Mouse (Mus musculus) 416B (cell line): ENCODE measurements around the gene Trim44.

ENCODE experiments used
- DNase-seq: peaks from one replicate; pipeline ENCODE4 v3.0.0; 2011; ENCODE audit warnings: low read depth

Trim44 gene

DNA sequence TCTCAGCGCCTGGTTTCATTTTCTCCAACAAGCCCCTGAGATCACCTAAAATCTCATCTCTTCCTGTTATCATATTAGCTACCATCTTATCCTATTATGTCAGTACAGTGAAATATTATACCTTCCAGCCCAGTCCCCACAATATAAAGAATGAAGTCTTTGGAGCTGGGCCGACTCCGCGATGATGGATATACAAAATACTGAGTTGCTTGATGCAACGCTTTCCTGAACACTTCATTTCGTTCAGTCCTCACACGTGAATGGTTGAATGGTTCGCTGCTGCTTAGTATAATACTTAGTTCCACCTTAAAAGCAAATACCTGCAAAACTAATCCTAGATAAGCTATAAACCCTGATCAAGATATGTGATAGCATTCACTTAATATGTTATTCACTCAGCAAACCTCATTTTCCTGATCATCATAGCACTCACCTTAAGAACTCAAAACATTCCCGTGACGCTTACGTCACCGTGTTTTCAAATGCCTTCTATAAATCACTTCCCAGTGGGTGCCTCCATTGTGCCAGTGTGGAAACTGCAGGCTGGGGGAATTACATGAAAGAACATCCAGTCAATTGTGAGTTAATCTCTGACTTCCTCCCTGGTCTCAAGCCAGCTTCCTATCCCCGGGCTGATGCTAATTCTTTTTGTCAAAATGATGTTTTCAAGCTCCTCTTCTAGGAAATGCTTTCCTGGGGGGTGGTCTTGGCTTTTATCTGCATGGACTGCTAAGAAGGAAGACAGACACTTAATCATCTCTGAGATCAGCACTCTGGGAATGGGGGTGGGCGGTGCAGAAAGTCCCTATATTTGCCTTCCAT is at the start of gene Trim44:
Gene Trim44 (minus strand): TSS at position 466 of the 822 bp plus-strand sequence.
- no peak for DNase-seq

DNA sequence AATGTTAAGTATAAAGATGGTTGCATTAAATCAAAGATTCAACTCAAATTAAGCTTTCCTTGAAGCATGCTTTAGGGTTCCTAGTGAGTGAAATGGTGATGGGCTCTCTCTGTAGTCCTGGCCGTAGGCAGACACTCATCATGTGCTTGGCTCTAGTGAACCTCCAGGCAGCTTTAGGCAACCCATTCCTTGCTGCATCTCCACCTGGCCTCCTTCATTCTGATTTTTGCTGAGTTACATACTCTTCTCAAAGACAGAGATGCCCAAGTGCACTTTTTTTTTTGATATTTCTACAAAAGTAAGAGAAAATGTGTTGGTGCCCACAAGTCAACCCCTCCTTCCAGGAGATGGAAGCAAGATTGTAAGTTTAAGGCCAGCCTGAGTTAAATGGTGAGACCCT is 47.5 kb upstream of the Trim44 start:
- DNase-seq = no peak

- DNase-seq = peak; percentile 48
These were observed 45.8 kb upstream of the Trim44 start for GRCm38 (mm10) chr2:102453447-102453846.

DNA sequence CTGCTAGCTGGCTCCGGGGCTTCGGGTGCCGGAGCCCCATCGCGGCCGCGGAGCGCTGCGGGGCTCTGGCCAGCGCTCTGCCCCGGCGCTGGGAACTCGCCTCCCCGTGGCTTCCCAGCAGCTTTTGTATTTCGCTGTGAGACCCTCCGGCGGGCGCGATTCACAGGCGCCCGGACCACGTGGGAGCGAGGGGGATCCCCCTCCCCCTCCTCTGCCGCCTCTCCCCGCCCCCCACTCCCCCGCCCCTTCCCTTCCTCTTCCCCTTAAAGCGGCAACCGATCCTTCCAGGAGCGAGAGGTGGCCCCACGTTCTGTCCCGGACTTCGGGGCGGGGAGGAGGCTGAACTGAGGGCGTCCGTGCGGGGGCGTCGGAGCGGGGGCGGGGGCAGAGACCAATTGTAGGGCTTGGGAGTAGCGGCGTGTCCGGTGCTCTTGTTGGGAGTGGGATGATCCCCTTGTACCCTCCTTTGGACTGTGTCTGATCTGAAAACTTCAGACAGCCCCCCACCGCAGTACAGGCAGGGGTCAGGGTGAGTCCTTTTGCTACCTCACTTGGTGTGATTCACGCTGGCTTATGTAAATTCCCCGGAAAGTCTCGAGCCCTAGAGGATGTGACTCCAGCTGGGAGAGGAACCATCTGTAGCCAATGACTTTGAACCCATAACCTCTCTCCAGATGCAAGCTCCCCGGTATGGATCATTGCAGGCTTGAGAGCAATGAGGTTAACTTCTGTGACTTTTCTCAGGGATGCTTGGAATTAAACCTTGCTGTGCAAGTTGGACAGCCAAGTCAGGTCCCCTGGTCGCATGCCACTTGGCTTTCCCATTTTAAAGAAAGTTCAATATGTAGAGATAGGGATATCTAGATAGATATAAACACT is 44.3 kb upstream of the Trim44 start, which contains the start of gene Fjx1:
Gene Fjx1 (minus strand): TSS at position 829 of the 879 bp plus-strand sequence.
- no peak for DNase-seq

DNA sequence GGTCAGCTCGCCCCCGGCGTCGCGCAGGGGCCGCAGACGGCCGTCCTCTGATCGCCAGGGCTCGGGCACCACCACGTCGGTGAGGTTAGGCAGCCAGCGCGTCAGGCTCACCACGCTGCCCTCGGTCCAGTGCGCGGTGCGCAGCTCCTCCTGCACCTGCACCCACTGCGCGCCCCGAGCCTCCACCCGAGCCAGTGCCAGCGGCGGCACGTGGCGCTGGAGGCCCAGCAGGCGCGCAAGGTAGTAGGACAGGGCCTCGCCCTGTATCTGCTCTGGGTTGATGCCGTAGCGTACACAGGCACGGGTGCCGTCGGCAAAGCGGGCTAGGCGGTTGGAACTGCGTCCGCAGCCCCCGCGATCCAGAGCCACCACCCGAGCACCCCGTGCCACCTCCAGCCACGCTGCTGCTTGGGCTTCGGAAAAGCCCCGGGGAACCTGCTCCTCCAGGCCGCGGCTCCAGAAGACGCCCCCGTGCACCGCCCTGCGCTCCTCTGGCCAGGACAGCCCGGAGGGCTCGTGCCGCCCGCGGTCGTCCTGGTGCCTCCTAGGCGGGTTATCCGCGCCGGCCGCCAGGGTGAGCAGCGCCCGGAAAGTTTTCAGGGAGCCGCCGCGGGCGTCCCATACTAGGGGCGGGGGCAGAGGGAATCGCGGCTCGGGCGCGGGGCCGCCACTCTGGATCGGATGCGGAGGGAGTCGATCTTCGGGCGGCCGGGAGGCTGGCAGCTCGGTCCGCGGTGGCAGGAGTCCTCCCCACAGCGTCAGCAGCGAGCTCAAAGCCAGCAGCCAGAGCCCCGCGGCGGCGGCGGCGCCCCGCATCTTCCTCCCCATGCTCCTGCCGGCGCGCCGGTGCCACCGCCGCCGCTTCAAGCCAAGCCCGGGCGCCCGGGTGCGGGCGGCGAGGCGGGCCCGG is 43.4 kb upstream of the Trim44 start:
- DNase-seq = no peak

DNA sequence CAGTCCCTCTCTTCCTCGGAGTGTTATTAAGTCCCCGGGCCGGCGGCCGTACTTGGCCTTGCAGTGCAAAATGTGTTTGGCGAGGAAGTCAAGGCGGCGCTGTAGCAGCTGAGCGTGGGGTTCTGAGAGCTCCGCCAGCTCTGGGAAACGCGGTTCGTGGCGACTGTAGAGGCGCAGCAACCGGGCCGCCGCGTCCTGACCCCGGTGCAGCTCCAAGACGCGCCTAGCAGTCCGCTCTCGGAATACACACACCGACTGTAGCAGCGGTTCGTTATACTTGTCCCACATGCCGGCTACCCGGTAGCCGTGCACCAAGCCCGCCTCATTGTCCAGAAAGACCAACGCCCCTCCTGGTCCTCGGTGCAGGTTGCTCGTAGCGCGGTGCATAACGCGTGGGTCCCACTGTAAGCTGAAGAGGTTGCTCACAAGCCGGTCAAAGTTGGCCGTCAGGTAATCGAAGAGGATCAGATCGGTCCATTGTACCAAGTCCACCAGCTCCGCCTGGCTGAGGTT is 42.7 kb upstream of the Trim44 start:
- DNase-seq = no peak

DNA sequence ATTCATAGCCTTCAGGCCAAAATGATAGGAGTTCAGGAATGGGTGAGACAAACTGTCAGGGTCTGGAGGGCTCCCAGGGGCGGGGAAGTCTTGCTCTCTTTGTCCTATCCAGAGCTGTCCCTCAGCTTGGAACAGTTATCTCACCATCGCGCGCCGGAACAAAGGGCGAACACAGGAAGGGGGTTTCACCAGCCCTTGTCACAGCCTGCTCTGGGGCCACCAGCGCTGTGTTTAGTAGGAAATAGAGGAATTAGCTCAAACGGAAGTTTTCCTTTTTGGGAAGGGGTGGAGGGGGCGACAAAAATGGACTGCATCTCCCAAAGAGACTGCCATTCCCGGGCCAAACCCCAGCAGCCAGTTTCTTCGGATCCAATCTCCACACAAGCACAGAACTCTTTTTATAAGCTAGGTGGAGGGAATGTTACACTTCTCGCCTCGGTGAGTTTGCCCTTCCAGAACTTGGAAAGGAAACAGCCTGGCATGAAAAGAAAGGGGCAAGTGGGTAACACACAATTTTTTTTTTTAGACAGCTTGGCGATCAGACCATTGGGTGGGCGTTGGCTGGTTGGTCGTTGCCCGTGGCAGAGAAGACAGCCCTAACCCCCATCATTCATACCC is 42.1 kb upstream of the Trim44 start:
- DNase-seq = no peak

- DNase-seq = no peak
These were observed 41.4 kb upstream of the Trim44 start for GRCm38 (mm10) chr2:102449056-102449455.

DNA sequence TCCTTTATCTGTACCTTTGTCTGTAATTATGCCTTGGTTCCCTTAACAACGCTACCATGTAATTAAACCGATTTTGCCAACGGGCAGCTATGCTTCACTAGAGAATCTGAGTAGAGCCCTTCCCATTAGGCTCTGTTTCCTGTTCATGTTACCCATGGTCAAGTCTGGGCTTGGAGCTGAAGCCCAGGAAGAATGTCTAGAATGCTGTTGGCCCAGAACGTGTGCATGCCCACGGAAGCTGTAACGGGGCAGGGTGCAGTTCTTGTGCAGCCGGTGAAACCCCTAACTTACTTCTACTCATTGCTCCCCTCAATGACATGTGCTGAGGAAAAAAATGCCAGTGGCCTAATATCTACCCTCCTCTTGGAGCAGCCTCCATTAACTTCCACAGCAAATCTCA is 40.2 kb upstream of the Trim44 start:
- DNase-seq = no peak

GRCm38 (mm10) chr2:102446851-102447250 is 39.2 kb upstream of the Trim44 start:
- DNase-seq = no peak

GRCm38 (mm10) chr2:102437357-102438030 is 29.9 kb upstream of the Trim44 start:
- DNase-seq = no peak

GRCm38 (mm10) chr2:102433879-102434278 is 26.3 kb upstream of the Trim44 start:
- DNase-seq = no peak

GRCm38 (mm10) chr2:102431084-102431483 is 23.5 kb upstream of the Trim44 start:
- DNase-seq = no peak

DNA sequence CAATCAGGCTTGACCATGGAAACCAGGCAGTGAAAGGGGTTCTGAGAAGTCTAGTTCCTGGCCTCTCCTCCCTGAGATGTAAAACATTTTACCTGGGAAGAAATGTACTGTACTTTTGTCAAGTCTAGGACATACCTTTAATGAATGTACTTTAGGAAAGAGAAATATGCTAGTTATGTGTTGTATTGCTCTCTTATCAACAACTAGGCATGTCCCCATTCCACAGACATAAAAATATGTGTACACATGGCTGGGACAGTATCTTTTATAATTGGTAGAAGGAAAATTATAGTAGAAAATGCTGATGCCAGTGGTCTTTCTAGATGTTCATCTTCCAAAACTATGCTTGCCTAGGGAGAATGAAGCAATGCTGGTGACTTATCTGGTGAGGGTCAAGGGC is 20.3 kb upstream of the Trim44 start:
- DNase-seq = no peak

DNA sequence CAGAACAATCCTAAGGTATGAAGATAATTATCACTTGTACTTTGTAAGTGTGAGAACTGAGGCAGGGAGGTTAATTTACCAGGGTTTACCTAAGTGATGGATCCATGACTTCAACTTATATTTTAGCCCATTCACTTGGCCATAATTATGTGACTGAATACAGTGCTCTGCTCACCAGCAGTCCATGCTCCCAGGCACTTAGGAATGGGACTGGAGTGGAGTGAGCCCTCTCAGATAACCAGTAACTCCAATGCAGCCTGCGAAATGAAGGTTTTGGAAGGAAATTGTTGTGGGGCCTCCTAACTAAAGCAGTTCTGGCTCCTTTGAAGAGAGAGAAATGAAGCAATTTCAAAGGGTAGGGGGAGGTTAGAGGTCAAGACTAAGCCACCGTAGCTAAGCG is 18.8 kb upstream of the Trim44 start:
- DNase-seq = no peak

DNA sequence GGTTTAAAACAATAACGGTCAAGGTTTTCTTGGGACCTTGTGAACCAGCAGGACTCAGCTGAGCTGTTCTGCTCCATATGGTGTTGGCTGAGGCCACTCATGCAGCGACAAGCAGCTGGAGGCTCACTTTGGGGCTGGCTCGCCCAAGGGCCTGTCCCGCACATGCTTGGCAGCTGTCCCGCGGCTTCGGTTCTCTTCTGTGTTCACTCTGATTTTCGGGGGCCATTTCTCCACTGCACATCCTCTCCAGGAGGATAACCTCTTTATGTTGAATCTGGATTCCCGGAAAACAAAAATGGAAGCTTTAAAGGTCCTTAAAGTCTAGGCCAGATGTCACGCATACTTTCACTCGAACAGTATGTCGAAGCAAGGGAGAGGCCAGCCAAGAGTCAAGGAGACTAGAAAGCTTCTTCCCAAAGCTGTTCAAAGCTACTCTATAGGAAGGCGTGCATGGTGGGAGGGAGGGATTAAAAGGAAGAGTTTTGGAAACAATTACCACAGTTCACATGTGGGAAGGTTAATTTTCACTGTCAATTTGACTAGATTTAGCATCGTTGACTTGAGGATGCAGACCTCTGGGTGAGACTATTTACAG is 8.6 kb upstream of the Trim44 start:
- no peak for DNase-seq

GRCm38 (mm10) chr2:102412738-102413137 is 5.1 kb upstream of the Trim44 start:
- peak; percentile 45 for DNase-seq

- peak; percentile 72 for DNase-seq
These were observed 3.0 kb upstream of the Trim44 start for GRCm38 (mm10) chr2:102410615-102411014.

DNA sequence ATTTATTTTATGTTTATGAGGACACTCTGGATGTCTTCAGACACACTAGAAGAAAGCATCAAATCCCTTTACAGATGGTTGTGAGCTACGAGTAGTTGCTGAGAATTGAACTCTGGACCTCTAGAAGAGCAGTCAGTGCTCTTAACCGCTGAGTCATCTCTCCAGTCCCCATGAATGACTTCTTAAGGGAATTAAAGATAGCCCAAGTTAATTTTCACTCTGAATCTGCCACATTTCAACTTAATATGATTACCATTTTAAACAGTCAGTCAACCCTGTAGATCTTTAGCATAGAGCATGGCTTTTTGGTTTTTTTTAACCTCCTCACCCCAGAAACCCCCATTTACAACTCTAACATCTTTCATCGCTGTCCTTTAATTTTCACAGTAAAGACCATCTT is 2.1 kb upstream of the Trim44 start:
- DNase-seq = no peak
